Mouse (Mus musculus) spleen, postnatal 0 days (tissue): Measurements from ENCODE around the gene Ccdc81. TPM values are rescaled to one million over a fixed set of nuclear protein-coding genes. Genes with fewer than 3 reads are reported as not detected.

Source experiments
- polyA plus RNA-seq: library from polyadenylated mRNA; unstranded; fragments of >200 nt; fragmentation: Nextera tagmentation; extraction: Ambion mirVana; gene quantifications from 2 replicates; pipeline ENCODE4 v1.2.1, GENCODE M21; 2015

The Ccdc81 gene
- polyA plus RNA-seq: 0.08 and 0.10 TPM in 2 replicates

GRCm38 (mm10) chr7:89903442-89904343 is at the start of gene Ccdc81:
TSS of gene Ccdc81 (minus strand) at chr7:89903629.

GRCm38 (mm10) chr7:89940571-89941463 is 37.4 kb upstream of the Ccdc81 start, which contains the start of gene Hikeshi:
TSS of gene Hikeshi (minus strand) at chr7:89941204.

Other genes with a start within 250 kb of the Ccdc81 start
- 69.9 and 73.0 TPM in 2 replicates for gene Hikeshi, start 37.6 kb upstream of the Ccdc81 start, polyA plus RNA-seq
- 44.7 and 48.9 TPM in 2 replicates for gene Eed, start 77.4 kb upstream of the Ccdc81 start, polyA plus RNA-seq
- 81.6 and 82.9 TPM in 2 replicates for gene Picalm, start 226.6 kb upstream of the Ccdc81 start, polyA plus RNA-seq